Mouse (Mus musculus): Measurements from ENCODE around the gene Gtpbp3.

The Gtpbp3 gene

GRCm38 (mm10) chr8:71470146-71470912 lies 17.6 kb upstream of the Gtpbp3 start:
- no peak for DNase-seq (ENCODE audit: low spot score)

GRCm38 (mm10) chr8:71470913-71471255 lies 17.0 kb upstream of the Gtpbp3 start:
- DNase-seq (ENCODE audit: low spot score) = no peak

GRCm38 (mm10) chr8:71471861-71472260 lies 16.0 kb upstream of the Gtpbp3 start:
- DNase-seq (ENCODE audit: low spot score) = no peak

- DNase-seq (ENCODE audit: low spot score) = no peak
Measured at GRCm38 (mm10) chr8:71472601-71473386, 15.1 kb upstream of the Gtpbp3 start.

- DNase-seq (ENCODE audit: low spot score) = no peak
Measured at GRCm38 (mm10) chr8:71474344-71474743, 13.6 kb upstream of the Gtpbp3 start.

GRCm38 (mm10) chr8:71474785-71475701 lies 12.9 kb upstream of the Gtpbp3 start:
- no peak for DNase-seq (ENCODE audit: low spot score)

- DNase-seq (ENCODE audit: low spot score) = no peak
Measured at GRCm38 (mm10) chr8:71475702-71476075, 12.2 kb upstream of the Gtpbp3 start.

- DNase-seq (ENCODE audit: low spot score) = peak; percentile 82
Measured at GRCm38 (mm10) chr8:71476099-71476940, 11.6 kb upstream of the Gtpbp3 start.

GRCm38 (mm10) chr8:71477196-71477845 lies 10.6 kb upstream of the Gtpbp3 start:
- DNase-seq (ENCODE audit: low spot score) = no peak

GRCm38 (mm10) chr8:71478943-71479342 lies 9.0 kb upstream of the Gtpbp3 start:
- no peak for DNase-seq (ENCODE audit: low spot score)

GRCm38 (mm10) chr8:71483932-71484331 lies 4.0 kb upstream of the Gtpbp3 start:
- no peak for DNase-seq (ENCODE audit: low spot score)

GRCm38 (mm10) chr8:71484736-71485135 lies 3.2 kb upstream of the Gtpbp3 start:
- no peak for DNase-seq (ENCODE audit: low spot score)

- peak; percentile 86 for DNase-seq (ENCODE audit: low spot score)
Measured at GRCm38 (mm10) chr8:71485142-71486135, 2.5 kb upstream of the Gtpbp3 start, which contains the start of gene Ano8. Gene Ano8, minus strand, starts transcription at chr8:71485963.

- DNase-seq (ENCODE audit: low spot score) = no peak
Measured at GRCm38 (mm10) chr8:71486136-71486529, 1.8 kb upstream of the Gtpbp3 start.

GRCm38 (mm10) chr8:71488454-71488853 lies 551 bp downstream of the Gtpbp3 start:
- DNase-seq (ENCODE audit: low spot score) = peak; percentile 89

- DNase-seq (ENCODE audit: low spot score) = peak; percentile 86
Measured at GRCm38 (mm10) chr8:71495039-71495438, 7.1 kb downstream of the Gtpbp3 start.

GRCm38 (mm10) chr8:71495811-71496210 lies 7.9 kb downstream of the Gtpbp3 start:
- no peak for DNase-seq (ENCODE audit: low spot score)

- DNase-seq (ENCODE audit: low spot score) = peak; percentile 58
Measured at GRCm38 (mm10) chr8:71496481-71496880, 8.6 kb downstream of the Gtpbp3 start.

- DNase-seq (ENCODE audit: low spot score) = no peak
Measured at GRCm38 (mm10) chr8:71497077-71497645, 9.3 kb downstream of the Gtpbp3 start.

Data from layer of hippocampus, adult 11-12 months (tissue).